ENCODE assay signal across 9 mouse cellular contexts in the genomic region with DNA sequence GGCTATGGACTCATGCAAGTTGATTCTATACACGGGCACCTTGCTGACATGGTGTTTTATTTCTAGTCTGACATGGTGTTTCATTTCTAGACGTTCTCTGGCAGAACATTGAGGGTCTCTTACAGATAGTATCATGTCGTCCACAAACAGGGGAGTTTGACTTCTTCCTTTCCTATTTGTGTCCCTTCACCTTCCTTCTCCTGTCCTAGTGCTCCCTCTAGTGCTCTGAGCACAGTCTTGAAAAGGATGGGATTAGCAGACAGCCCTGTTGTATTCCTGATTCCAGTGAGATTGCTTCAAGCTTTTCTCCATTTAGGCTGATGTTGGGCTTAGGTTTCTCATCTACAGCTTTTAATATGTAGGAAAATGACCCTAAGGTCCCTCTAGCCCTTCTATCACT. TPM values are rescaled to one million over a fixed set of nuclear protein-coding genes. Genes with fewer than 3 reads are reported as not detected.
DNase-seq lines count a peak whose midpoint lies in the region; TF ChIP-seq lines count a peak whose summit lies in the region.
"Had no signal": no experiment of that assay in that cellular context is flagged by ENCODE, and none has a peak within 500 bp of the region (broad histone marks: within the 10 kb centered on the region; RNA-seq: fewer than 3 reads in every experiment).

No protein-coding gene starts in this region.

- DNase-seq in cerebellum, adult 11 months = peak; percentile 20
- DNase-seq in cerebellum, adult 11-12 months = no peak
- DNase-seq in left cerebral cortex, adult 2 months (ENCODE audit: extremely low spot score in 1 of 2, low spot score in 2 of 2) = peak; percentile 40 to 55
- DNase-seq in left cerebral cortex, adult 11 months (ENCODE audit: low spot score) = no peak
- peak; percentile 88 for DNase-seq in brain, embryonic 14.5 days (ENCODE audit: low read depth)
- DNase-seq in left cerebral cortex, postnatal 14 days (ENCODE audit: low spot score in 2 of 2) = peak; percentile 41 to 71
- DNase-seq in testis, postnatal 14 days (ENCODE audit: low spot score) = no peak
- no peak for DNase-seq in spleen, postnatal 10 days (ENCODE audit: low spot score in 2 of 2)

- no peak overlapping the region for H3K27ac ChIP-seq in left cerebral cortex, adult 2 months
- H3K27ac ChIP-seq: embryonic facial prominence, embryonic 12.5 days had no signal

- no peak overlapping the region for H3K4me3 ChIP-seq in left cerebral cortex, adult 2 months
- H3K4me3 ChIP-seq: embryonic facial prominence, embryonic 12.5 days had no signal

- intact Hi-C loops in left cerebral cortex, adult 2 months (cut with DNase I) = loop anchor here (1.0 to 10.0 kb wide), 4 partner anchors 52 to 312 kb away; partner anchors contain the start of gene Cul5
- intact Hi-C loops in left cerebral cortex, postnatal 14 days (cut with DNase I) = loop anchor here (1.0 to 2.0 kb wide), 2 partner anchors 97 to 158 kb away; no protein-coding TSS in a partner anchor

- TF ChIP-seq CTCF in left cerebral cortex, adult 2 months (IDR thresholded peaks at IDR 0.05) = peak; percentile 78
- peak; percentile 71; the same call in 1 of the 2 replicates for TF ChIP-seq CTCF in brain, embryonic 14.5 days (IDR thresholded peaks at IDR 0.05; ENCODE audit: borderline replicate concordance, extremely low read depth, insufficient read depth, insufficient read length)

- TF ChIP-seq POLR2A in brain, embryonic 14.5 days (IDR thresholded peaks at IDR 0.05; ENCODE audit: borderline replicate concordance, extremely low read depth, insufficient read depth, insufficient read length, poor library complexity, severe bottlenecking) = no peak

RNA-seq across cellular contexts. Expression of gene Elmod1, which starts 11.9 kb away (rescaled TPM):
- 100 to 1,000 TPM; 173 to 176 TPM for total RNA-seq in left cerebral cortex, adult 2 months (2021)
- 55.4 and 55.5 TPM in 2 replicates for polyA plus RNA-seq in brain, embryonic 14.5 days (2012; rRNA removed)
- total RNA-seq in left cerebral cortex, postnatal 14 days (2021) = 100 to 1,000 TPM; 181 to 192 TPM

Comparison
In these comparisons a context has a peak if more than half of its experiments do, and no peak if none do; other contexts are left out.
1. DNase-seq: peak in cerebellum, adult 11 months (single experiment), left cerebral cortex, adult 2 months (2 of 2), brain, embryonic 14.5 days (single experiment) and left cerebral cortex, postnatal 14 days (2 of 2); none in cerebellum, adult 11-12 months (single experiment), left cerebral cortex, adult 11 months (single experiment), testis, postnatal 14 days (single experiment) and spleen, postnatal 10 days (0 of 2).